9 mouse cellular contexts compared by ENCODE assay signal in genomic region chr3:57651865-57652259, GRCm38 (mm10). TPM values are rescaled to one million over a fixed set of nuclear protein-coding genes. Genes with fewer than 3 reads are reported as not detected.
DNase-seq lines count a peak whose midpoint lies in the region; ATAC-seq and TF ChIP-seq lines count a peak whose summit lies in the region.
"Had no signal": no experiment of that assay in that cellular context is flagged by ENCODE, and none has a peak within 500 bp of the region (broad histone marks: within the 10 kb centered on the region; RNA-seq: fewer than 3 reads in every experiment).

No protein-coding gene starts in this region.

- no peak for TF ChIP-seq POLR2A in bone marrow macrophage, adult 2 months (IDR thresholded peaks at IDR 0.05; ENCODE audit: borderline replicate concordance, low read depth, low read length)

- H3K4me3 ChIP-seq in heart, postnatal 0 days (ENCODE audit: low read depth, low read length): peak overlapping the region; percentile 82
- peak overlapping the region; percentile 82 for H3K4me3 ChIP-seq in bone marrow macrophage, adult 2 months (ENCODE audit: insufficient read depth, low read length)
- H3K4me3 ChIP-seq in hindbrain, embryonic 16.5 days (ENCODE audit: low read length): peak overlapping the region; percentile 78
- peak overlapping the region; percentile 61 for H3K4me3 ChIP-seq in midbrain, embryonic 14.5 days (replicated peaks; ENCODE audit: low read depth, low read length)

- H3K27me3 ChIP-seq in heart, postnatal 0 days (ENCODE audit: control insufficient read depth, insufficient read depth, low read length): no peaks in the 10 kb centered on the region
- no peaks in the 10 kb centered on the region for H3K27me3 ChIP-seq in hindbrain, embryonic 16.5 days (replicated peaks; ENCODE audit: control insufficient read depth, insufficient read depth, low read length)
- no peaks in the 10 kb centered on the region for H3K27me3 ChIP-seq in midbrain, embryonic 14.5 days (ENCODE audit: control insufficient read depth, insufficient read depth, low read length)
- H3K27me3 ChIP-seq: Patski had no signal

- H3K4me1 ChIP-seq in heart, postnatal 0 days (ENCODE audit: control insufficient read depth, insufficient read depth): peaks cover 7% of the 10 kb centered on the region; the same call in 1 of the 2 replicates
- no peaks in the 10 kb centered on the region; the same call in 1 of the 2 replicates for H3K4me1 ChIP-seq in bone marrow macrophage, adult 2 months (ENCODE audit: control insufficient read depth, insufficient read depth, low read length)
- peaks cover 6% of the 10 kb centered on the region for H3K4me1 ChIP-seq in hindbrain, embryonic 16.5 days (ENCODE audit: control insufficient read depth, insufficient read depth, low read depth, low read length)
- H3K4me1 ChIP-seq in midbrain, embryonic 14.5 days (ENCODE audit: control insufficient read depth, insufficient read depth, low read length): no peaks in the 10 kb centered on the region

- no peaks in the 10 kb centered on the region for H3K9me3 ChIP-seq in heart, postnatal 0 days (replicated peaks; ENCODE audit: control insufficient read depth, low read length)
- no peaks in the 10 kb centered on the region for H3K9me3 ChIP-seq in hindbrain, embryonic 16.5 days (ENCODE audit: control insufficient read depth, low read length)
- no peaks in the 10 kb centered on the region for H3K9me3 ChIP-seq in midbrain, embryonic 14.5 days (ENCODE audit: control insufficient read depth, low read length)

- peak overlapping the region; percentile 84 for H3K4me2 ChIP-seq in heart, postnatal 0 days (ENCODE audit: low read depth, low read length)
- H3K4me2 ChIP-seq in hindbrain, embryonic 16.5 days (ENCODE audit: low read length): peak overlapping the region; percentile 67
- H3K4me2 ChIP-seq in midbrain, embryonic 14.5 days (ENCODE audit: low read length): peak overlapping the region; percentile 68

- TF ChIP-seq CTCF in heart, postnatal 0 days (IDR thresholded peaks at IDR 0.05; ENCODE audit: low read depth): no peak
- no peak for TF ChIP-seq CTCF in bone marrow macrophage, adult 2 months (IDR thresholded peaks at IDR 0.05; ENCODE audit: low read depth, low read length)

- H3K36me3 ChIP-seq in heart, postnatal 0 days (replicated peaks; ENCODE audit: control insufficient read depth, insufficient read depth, low read length): 0 out of 2 replicates have a peak, but pooled peaks cover 3% of the 10 kb centered on the region
- no peaks in the 10 kb centered on the region; the same call in 1 of the 2 replicates for H3K36me3 ChIP-seq in hindbrain, embryonic 16.5 days (ENCODE audit: control insufficient read depth, insufficient read depth, low read length)
- H3K36me3 ChIP-seq in midbrain, embryonic 14.5 days (ENCODE audit: control insufficient read depth, insufficient read depth, low read length): peaks cover 3% of the 10 kb centered on the region; the same call in 1 of the 2 replicates

- H3K9ac ChIP-seq in heart, postnatal 0 days (replicated peaks; ENCODE audit: low read depth, low read length): peak overlapping the region; percentile 77
- peak overlapping the region; percentile 77 for H3K9ac ChIP-seq in hindbrain, embryonic 16.5 days (ENCODE audit: low read depth, low read length)
- peak overlapping the region; percentile 69 for H3K9ac ChIP-seq in midbrain, embryonic 14.5 days (replicated peaks; ENCODE audit: low read length)

- intact Hi-C loops in heart, postnatal 10 days (cut with DNase I): no loop called here

- no peak for DNase-seq in heart, postnatal 0 days (ENCODE audit: low spot score)
- no peak for DNase-seq in heart, postnatal 10 days
- no peak for DNase-seq in midbrain, embryonic 14.5 days
- no peak for DNase-seq in right cerebral cortex, adult 18-20 months
- no peak for DNase-seq in layer of hippocampus, adult 11-12 months (ENCODE audit: low spot score)
- DNase-seq in cerebellum, adult 9-11 months: no peak

- no peak for ATAC-seq in heart, postnatal 0 days (ENCODE audit: insufficient read depth, low read depth)
- peak; percentile 54 for ATAC-seq in hindbrain, embryonic 16.5 days
- peak; percentile 35; the same call in 1 of the 2 replicates for ATAC-seq in midbrain, embryonic 14.5 days (ENCODE audit: low FRiP score, low TSS enrichment)

- no peak overlapping the region; the same call in 1 of the 2 replicates for H3K27ac ChIP-seq in heart, postnatal 0 days (ENCODE audit: low read depth)
- no peak overlapping the region for H3K27ac ChIP-seq in bone marrow macrophage, adult 2 months (ENCODE audit: insufficient read depth, low read depth, low read length)
- H3K27ac ChIP-seq in hindbrain, embryonic 16.5 days (ENCODE audit: low read depth, low read length): peak overlapping the region; percentile 85
- H3K27ac ChIP-seq in midbrain, embryonic 14.5 days (replicated peaks; ENCODE audit: low read depth, low read length): 0 out of 2 replicates have a peak overlapping the region, but pooled peaks have one; percentile 83

- TF ChIP-seq EP300 in heart, postnatal 0 days (IDR thresholded peaks at IDR 0.05; ENCODE audit: low read depth): no peak

- 63% methylated on average over 3 of the region's 3 CpGs for WGBS in heart, postnatal 0 days
- WGBS in hindbrain, embryonic 16.5 days: 68% methylated on average over 3 of the region's 3 CpGs
- WGBS in midbrain, embryonic 14.5 days: 67% methylated on average over 3 of the region's 3 CpGs

RNA-seq across cellular contexts. Expression of gene Commd2, which starts 0.3 kb away (rescaled TPM):
- total RNA-seq in heart, postnatal 0 days (2014; rRNA removed; ENCODE audit: low replicate concordance): 18.3 and 70.3 TPM in 2 replicates
- 53.9 and 55.2 TPM in 2 replicates for polyA plus RNA-seq in heart, postnatal 0 days (2015; fragmentation: Nextera tagmentation; extraction: Ambion mirVana)
- total RNA-seq in heart, postnatal 10 days (2021): 10 to 100 TPM; 17.9 to 19.9 TPM
- polyA plus RNA-seq in bone marrow macrophage, adult 2 months (2012; ENCODE audit: insufficient read depth, insufficient read length, missing spikeins): 34.5 and 38.6 TPM in 2 replicates
- polyA plus RNA-seq in hindbrain, embryonic 16.5 days (2015; fragmentation: Nextera tagmentation; extraction: Ambion mirVana): 62.8 and 63.0 TPM in 2 replicates
- polyA plus RNA-seq in midbrain, embryonic 14.5 days (2014; fragmentation: Nextera tagmentation; extraction: Ambion mirVana): 82.8 and 85.1 TPM in 2 replicates

RNA-seq across cellular contexts. Expression of gene Ankub1, which starts 40.7 kb away (rescaled TPM):
- total RNA-seq in heart, postnatal 0 days (2014; rRNA removed; ENCODE audit: low replicate concordance): not detected in 2 replicates
- polyA plus RNA-seq in heart, postnatal 0 days (2015; fragmentation: Nextera tagmentation; extraction: Ambion mirVana): not detected in 2 replicates
- not detected for total RNA-seq in heart, postnatal 10 days (2021)
- polyA plus RNA-seq in bone marrow macrophage, adult 2 months (2012; ENCODE audit: insufficient read depth, insufficient read length, missing spikeins): 0.39 TPM in 1 of 2 replicates, not detected in the other
- polyA plus RNA-seq in hindbrain, embryonic 16.5 days (2015; fragmentation: Nextera tagmentation; extraction: Ambion mirVana): 0.24 and 0.34 TPM in 2 replicates
- 0.12 and 0.16 TPM in 2 replicates for polyA plus RNA-seq in midbrain, embryonic 14.5 days (2014; fragmentation: Nextera tagmentation; extraction: Ambion mirVana)
- polyA plus RNA-seq: Patski had no signal

Comparison
In these comparisons a context has a peak if more than half of its experiments do, and no peak if none do; other contexts are left out.
1. H3K27ac ChIP-seq: peak in hindbrain, embryonic 16.5 days (single experiment) and midbrain, embryonic 14.5 days (single experiment); none in heart, postnatal 0 days (single experiment) and bone marrow macrophage, adult 2 months (single experiment).
2. Peak in every context shown above with its lines, with median percentiles within 50 percentile points of each other: H3K4me2 ChIP-seq, H3K4me3 ChIP-seq and H3K9ac ChIP-seq.